Mouse (Mus musculus) liver, embryonic 14.5 days (tissue): ENCODE data around the gene Slco2a1.

ENCODE experiments used
- CTCF ChIP-seq: IDR thresholded peaks from 2 replicates; pipeline ENCODE4 v1.5.1; 2016; ENCODE audit warnings: antibody characterized with exemption, low read depth, control low read depth
- EP300 ChIP-seq: IDR thresholded peaks from 2 replicates; pipeline ENCODE4 v1.6.1; 2016; ENCODE audit warnings: antibody characterized with exemption, low read depth

GRCm38 (mm10) chr9:103109911-103110310 lies 121.4 kb downstream of the Slco2a1 start:
- no peak for TF ChIP-seq CTCF
- TF ChIP-seq EP300, result no peak
